Mouse (Mus musculus) C2C12 (cell line): ENCODE measurements around the gene Cldn12. TPM values are rescaled to one million over a fixed set of nuclear protein-coding genes. Genes with fewer than 3 reads are reported as not detected.

Experiments
- H3K27me3 ChIP-seq: one replicate; pipeline ENCODE4 v1.6.1; 2011; ENCODE audit not compliant: control insufficient read depth, insufficient read depth, insufficient read length
- H3K36me3 ChIP-seq: one replicate; pipeline ENCODE4 v1.6.1; 2011; ENCODE audit not compliant: control insufficient read depth, insufficient read depth
- H3K4me3 ChIP-seq: one replicate; pipeline ENCODE4 v1.5.1; 2011; ENCODE audit warnings: mild to moderate bottlenecking, control low read depth; ENCODE audit not compliant: poor library complexity, insufficient read depth, severe bottlenecking
- H3K79me2 ChIP-seq: one replicate; pipeline ENCODE4 v1.6.1; 2011; ENCODE audit not compliant: control insufficient read depth, insufficient read depth
- H3K79me3 ChIP-seq: one replicate; pipeline ENCODE4 v1.6.1; 2011; ENCODE audit warnings: low read depth, control low read depth
- H3ac ChIP-seq: one replicate; pipeline ENCODE3; 2011; ENCODE audit warnings: low read depth; ENCODE audit not compliant: control insufficient read depth, insufficient read length
- CEBPB ChIP-seq: IDR thresholded peaks from one replicate; pipeline ENCODE4 v1.6.1; 2011; ENCODE audit warnings: low read depth, mild to moderate bottlenecking, control low read depth, moderate library complexity
- CTCF ChIP-seq: IDR thresholded peaks from one replicate; pipeline ENCODE4 v1.5.1; 2011; ENCODE audit not compliant: control insufficient read depth, insufficient read depth, insufficient read length
- FOSL1 ChIP-seq: IDR thresholded peaks from one replicate; pipeline ENCODE4 v1.8.0; 2011; ENCODE audit warnings: mild to moderate bottlenecking, low read length; ENCODE audit not compliant: poor library complexity, insufficient read depth, severe bottlenecking
- MAX ChIP-seq: IDR thresholded peaks from one replicate; pipeline ENCODE4 v1.6.1; 2011; ENCODE audit warnings: mild to moderate bottlenecking, control low read depth
- MYOD1 ChIP-seq: IDR thresholded peaks from one replicate; pipeline ENCODE4 v1.6.1; 2011; ENCODE audit warnings: low read depth; ENCODE audit not compliant: control insufficient read depth, insufficient read length
- MYOG ChIP-seq: IDR thresholded peaks from one replicate; pipeline ENCODE4 v1.6.1; 2011; ENCODE audit not compliant: control insufficient read depth, insufficient read length; ENCODE audit errors: extremely low read depth
- USF1 ChIP-seq: IDR thresholded peaks from one replicate; pipeline ENCODE4 v1.6.1; 2011; ENCODE audit warnings: low read depth, mild to moderate bottlenecking, control low read depth, moderate library complexity
- polyA plus RNA-seq: library from polyadenylated mRNA; unstranded; fragments of >200 nt; fragmentation: generic; extraction: Trizol; gene quantifications from one replicate; pipeline ENCODE4 v1.2.1, GENCODE M21; 2012; ENCODE audit warnings: missing spikeins

The Cldn12 gene
- polyA plus RNA-seq, 1 experiment: 27.2 TPM

- peaks cover 12% of the 10 kb centered on the region for H3K79me2 ChIP-seq
- no peak overlapping the region for H3ac ChIP-seq
- H3K79me3 ChIP-seq: peaks cover 2% of the 10 kb centered on the region
- no peak overlapping the region for H3K4me3 ChIP-seq
- H3K27me3 ChIP-seq: no peaks in the 10 kb centered on the region
- H3K36me3 ChIP-seq: peaks cover 61% of the 10 kb centered on the region
- no peak for TF ChIP-seq MYOD1
- no peak for TF ChIP-seq USF1
- no peak for TF ChIP-seq MYOG
- TF ChIP-seq CTCF: no peak
- TF ChIP-seq CEBPB: no peak
- no peak for TF ChIP-seq MAX
- no peak for TF ChIP-seq FOSL1
These were observed 36.4 kb upstream of the Cldn12 start for GRCm38 (mm10) chr5:5551110-5551509.

- Histone ChIP-seq H3ac (no peak overlapping the region), H3K79me3 (no peaks in the 10 kb centered on the region), H3K4me3 (no peak overlapping the region), H3K36me3 (peaks cover 62% of the 10 kb centered on the region), H3K79me2 (no peaks in the 10 kb centered on the region), H3K27me3 (no peaks in the 10 kb centered on the region)
- TF ChIP-seq MYOD1 (no peak), CTCF (no peak), MAX (no peak), CEBPB (no peak), MYOG (no peak), FOSL1 (no peak)
These were observed 25.6 kb upstream of the Cldn12 start for GRCm38 (mm10) chr5:5540385-5540784.

- TF ChIP-seq FOSL1: no peak
- no peak for TF ChIP-seq CEBPB
- TF ChIP-seq USF1: no peak
- TF ChIP-seq MYOD1: no peak
- no peak for TF ChIP-seq MAX
- TF ChIP-seq CTCF: no peak
- no peak for TF ChIP-seq MYOG
These were observed 25.0 kb upstream of the Cldn12 start for GRCm38 (mm10) chr5:5539771-5540170.

GRCm38 (mm10) chr5:5536131-5536530 is 21.4 kb upstream of the Cldn12 start:
- Histone ChIP-seq H3K4me3 (no peak overlapping the region), H3K27me3 (no peaks in the 10 kb centered on the region), H3ac (no peak overlapping the region), H3K79me3 (no peaks in the 10 kb centered on the region), H3K36me3 (peaks cover 31% of the 10 kb centered on the region), H3K79me2 (no peaks in the 10 kb centered on the region)
- no peak for TF ChIP-seq USF1
- TF ChIP-seq CEBPB: no peak
- TF ChIP-seq FOSL1: no peak
- no peak for TF ChIP-seq MAX
- TF ChIP-seq MYOD1: no peak
- TF ChIP-seq CTCF: no peak
- TF ChIP-seq MYOG: no peak

More at GRCm38 (mm10) chr5:5539771-5540170, 25.0 kb upstream of the Cldn12 start:
- Histone ChIP-seq H3K79me3 (no peaks in the 10 kb centered on the region), H3K79me2 (no peaks in the 10 kb centered on the region), H3K4me3 (no peak overlapping the region), H3K27me3 (no peaks in the 10 kb centered on the region), H3ac (no peak overlapping the region), H3K36me3 (peaks cover 60% of the 10 kb centered on the region)

- H3K27me3 ChIP-seq: no peaks in the 10 kb centered on the region
- no peak overlapping the region for H3ac ChIP-seq
- TF ChIP-seq FOSL1 (no peak), MYOD1 (no peak), MYOG (no peak), CTCF (no peak), MAX (no peak), USF1 (no peak), CEBPB (no peak)
These were observed 19.1 kb upstream of the Cldn12 start for GRCm38 (mm10) chr5:5533656-5534420.

GRCm38 (mm10) chr5:5515411-5515810 is 653 bp upstream of the Cldn12 start:
- Histone ChIP-seq H3K36me3 (peaks cover 11% of the 10 kb centered on the region), H3K4me3 (no peak overlapping the region), H3ac (no peak overlapping the region), H3K27me3 (no peaks in the 10 kb centered on the region), H3K79me2 (peaks cover 36% of the 10 kb centered on the region), H3K79me3 (peaks cover 24% of the 10 kb centered on the region)
- no peak for TF ChIP-seq FOSL1
- TF ChIP-seq USF1: no peak

More at GRCm38 (mm10) chr5:5533656-5534420, 19.1 kb upstream of the Cldn12 start:
- H3K4me3 ChIP-seq: no peak overlapping the region
- no peaks in the 10 kb centered on the region for H3K79me3 ChIP-seq
- H3K36me3 ChIP-seq: peaks cover 16% of the 10 kb centered on the region
- no peaks in the 10 kb centered on the region for H3K79me2 ChIP-seq
